Mouse (Mus musculus) limb, embryonic 14.5 days (tissue): ENCODE measurements around the gene Abcc4. TPM values are rescaled to one million over a fixed set of nuclear protein-coding genes. Genes with fewer than 3 reads are reported as not detected.

Experiments
- ATAC-seq: fragments of 200-750 bp; cut with Nextera tagmentation; 2 replicates; pipeline ENCODE4 v1.8.0; 2017; ENCODE audit warnings: low read depth, moderate number of reproducible peaks, moderate TSS enrichment; ENCODE audit not compliant: low FRiP score
- DNase-seq: peaks from one replicate; pipeline ENCODE4 v3.0.0-alpha.2; 2015; ENCODE audit warnings: low spot score
- H3K27ac ChIP-seq: fragments of 300-500 bp; sonication (generic); replicated peaks from 2 replicates; pipeline ENCODE4 v1.5.1; 2014; ENCODE audit warnings: low read depth, mild to moderate bottlenecking, low read length, moderate library complexity, mixed read lengths
- H3K27me3 ChIP-seq: fragments of 300-500 bp; sonication (generic); 2 replicates; pipeline ENCODE4 v1.6.1; 2014; ENCODE audit warnings: low read length, mixed read lengths; ENCODE audit not compliant: control insufficient read depth, insufficient read depth
- H3K36me3 ChIP-seq: fragments of 300-500 bp; sonication (generic); 2 replicates; pipeline ENCODE4 v1.6.1; 2014; ENCODE audit warnings: mild to moderate bottlenecking, low read length, moderate library complexity, mixed read lengths; ENCODE audit not compliant: control insufficient read depth, insufficient read depth
- H3K4me1 ChIP-seq: fragments of 300-500 bp; sonication (generic); 2 replicates; pipeline ENCODE4 v1.6.1; 2014; ENCODE audit warnings: antibody characterized with exemption, low read length, mixed read lengths; ENCODE audit not compliant: control insufficient read depth, insufficient read depth
- H3K4me2 ChIP-seq: fragments of 300-500 bp; sonication (generic); replicated peaks from 2 replicates; pipeline ENCODE4 v1.6.1; 2014; ENCODE audit warnings: low read depth, mild to moderate bottlenecking, low read length, moderate library complexity; ENCODE audit not compliant: severe bottlenecking
- H3K4me3 ChIP-seq: fragments of 300-500 bp; sonication (generic); replicated peaks from 2 replicates; pipeline ENCODE4 v1.5.1; 2014; ENCODE audit warnings: low read length
- H3K9ac ChIP-seq: fragments of 300-500 bp; sonication (generic); 2 replicates; pipeline ENCODE4 v1.6.1; 2014; ENCODE audit warnings: mild to moderate bottlenecking, low read depth, low read length, moderate library complexity; ENCODE audit not compliant: severe bottlenecking
- H3K9me3 ChIP-seq: fragments of 300-500 bp; sonication (generic); 2 replicates; pipeline ENCODE4 v1.6.1; 2016; ENCODE audit warnings: low read length; ENCODE audit not compliant: control insufficient read depth
- POLR2A ChIP-seq: fragments of 200-500 bp; IDR thresholded peaks from 2 replicates; pipeline ENCODE4 v1.8.0; 2012; ENCODE audit warnings: inconsistent platforms, mild to moderate bottlenecking, moderate library complexity, borderline replicate concordance; ENCODE audit not compliant: insufficient read depth, insufficient read length; ENCODE audit errors: extremely low read depth
- WGBS: fragments of 180-500 bp; shearing (Covaris S2); extraction: QIAGEN DNeasy Blood & Tissue Kit; methylation state at CpG from one replicate; pipeline ENCODE4 v1.1.7; 2014; 5-methylcytosine and 5-hydroxymethylcytosine counted together
- microRNA-seq: library from miRNA; unstranded; fragments of <30 nt; microRNA quantifications from one replicate; pipeline ENCODE4, GENCODE M21; 2016
- polyA plus RNA-seq, 2 experiments: library from polyadenylated mRNA; depleted of rRNA in 1 of 2; stranded (reverse) in 1 of 2; unstranded in 1 of 2; fragments of >200 nt; fragmentation: Nextera tagmentation in 1 of 2; extraction: Ambion mirVana in 1 of 2; gene quantifications; 2 replicates each; pipeline versions ENCODE4 v1.2.1 to v1.2.3; 2012 to 2014

Abcc4 gene
- polyA plus RNA-seq, 2 experiments = 1.3 to 2.1 TPM

- H3K4me2 ChIP-seq = no peak overlapping the region
- no peaks in the 10 kb centered on the region for H3K9me3 ChIP-seq
- peaks cover 47% of the 10 kb centered on the region for H3K27me3 ChIP-seq
- DNase-seq (no peak), ATAC-seq (no peak)
- no peak for TF ChIP-seq POLR2A
- H3K27ac ChIP-seq = no peak overlapping the region
- H3K4me1 ChIP-seq = peaks cover 10% of the 10 kb centered on the region
- H3K9ac ChIP-seq = no peak overlapping the region
- H3K4me3 ChIP-seq = no peak overlapping the region
- H3K36me3 ChIP-seq = no peaks in the 10 kb centered on the region
- WGBS = 72% methylated on average over 6 of the region's 6 CpGs
Observed at GRCm38 (mm10) chr14:118433848-118434247, 272.2 kb downstream of the Abcc4 start.

Small RNAs within 50 kb of the gene (microRNA-seq; reads per million reads assigned to microRNA genes)
- not detected for gene Mir6391

Other genes starting within 250 kb of the Abcc4 start
- gene Cldn10, start 81.7 kb upstream of the Abcc4 start, polyA plus RNA-seq (2012; rRNA removed) = 0.61 and 0.65 TPM in 2 replicates
- 1.4 and 1.8 TPM in 2 replicates for gene Cldn10, start 81.7 kb upstream of the Abcc4 start, polyA plus RNA-seq (2014; fragmentation: Nextera tagmentation; extraction: Ambion mirVana)
- gene Dzip1, start 219.2 kb upstream of the Abcc4 start, polyA plus RNA-seq (2012; rRNA removed) = 52.1 and 56.9 TPM in 2 replicates
- 26.0 and 34.1 TPM in 2 replicates for gene Dzip1, start 219.2 kb upstream of the Abcc4 start, polyA plus RNA-seq (2014; fragmentation: Nextera tagmentation; extraction: Ambion mirVana)
- gene Dnajc3, start 231.8 kb upstream of the Abcc4 start, polyA plus RNA-seq (2012; rRNA removed) = 18.7 and 22.8 TPM in 2 replicates
- gene Dnajc3, start 231.8 kb upstream of the Abcc4 start, polyA plus RNA-seq (2014; fragmentation: Nextera tagmentation; extraction: Ambion mirVana) = 35.7 and 42.0 TPM in 2 replicates